Mouse (Mus musculus): Measurements from ENCODE around the gene Trim2.

- TF ChIP-seq POLR2A (IDR thresholded peaks at IDR 0.05; ENCODE audit: insufficient read length, low read depth) = no peak
- no peak for TF ChIP-seq TCF12 (IDR thresholded peaks at IDR 0.05; ENCODE audit: insufficient read depth, poor library complexity, severe bottlenecking)
- TF ChIP-seq E2F4 (IDR thresholded peaks at IDR 0.05; ENCODE audit: insufficient read depth) = no peak
- no peak for TF ChIP-seq MAX (IDR thresholded peaks at IDR 0.05; ENCODE audit: low read depth)
- TF ChIP-seq MYOG (IDR thresholded peaks at IDR 0.05; ENCODE audit: control insufficient read depth in 1 of 3, insufficient read depth in 1 of 3, insufficient read length in 2 of 3, low read depth in 2 of 3) = no peak
- no peak for TF ChIP-seq POLR2AphosphoS2 (IDR thresholded peaks at IDR 0.05; ENCODE audit: insufficient read length, low read depth)
- TF ChIP-seq TCF3 (IDR thresholded peaks at IDR 0.05; ENCODE audit: insufficient read length, low read depth) = no peak
- no peak for TF ChIP-seq SRF (IDR thresholded peaks at IDR 0.05; ENCODE audit: control insufficient read depth, insufficient read length, low read depth)
These were observed 115.4 kb downstream of the Trim2 start for GRCm38 (mm10) chr3:84191141-84191881.

All from myocyte (in vitro differentiated cells).